Mouse (Mus musculus) liver, postnatal 0 days (tissue): ENCODE results near the gene Tmem164.
A peak's percentile ranks its signal among the peaks of the same experiment; 100 is the strongest.

Source experiments
- CTCF ChIP-seq: sonication (generic); IDR thresholded peaks from 2 replicates; pipeline ENCODE4 v1.5.1; 2016; ENCODE audit warnings: antibody characterized with exemption, low read depth
- EP300 ChIP-seq: IDR thresholded peaks from 2 replicates; pipeline ENCODE4 v1.6.1; 2016; ENCODE audit warnings: antibody characterized with exemption, low read depth, mild to moderate bottlenecking

DNA sequence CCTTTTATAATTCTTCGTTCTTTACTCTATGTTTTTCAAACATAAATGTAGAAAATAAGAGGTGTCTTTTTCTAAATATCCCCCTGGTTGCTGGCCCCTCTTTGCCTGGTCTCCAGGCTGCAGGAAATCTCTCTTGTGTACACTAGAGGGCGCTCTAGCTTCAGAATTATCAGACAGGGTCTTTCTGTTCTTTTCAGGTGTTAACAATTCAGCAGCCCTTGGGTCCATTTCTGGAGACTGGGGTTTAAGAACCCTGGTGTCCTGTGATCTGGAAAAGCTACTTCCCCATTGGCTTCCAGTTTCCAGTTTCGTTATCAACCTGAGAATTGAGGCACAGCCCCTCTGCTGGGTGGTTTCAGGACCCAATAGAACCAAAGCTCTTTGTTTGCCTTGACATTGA is 140.6 kb downstream of the Tmem164 start:
- TF ChIP-seq CTCF = peak; percentile 67
- TF ChIP-seq EP300 = no peak
